Mouse (Mus musculus) embryonic facial prominence, embryonic 11.5 days (tissue): ENCODE data around the gene N4bp2. TPM values are rescaled to one million over a fixed set of nuclear protein-coding genes. Genes with fewer than 3 reads are reported as not detected.

ENCODE experiments used
- ATAC-seq: fragments of 200-750 bp; cut with Nextera tagmentation; replicated peaks from 2 replicates; pipeline ENCODE4 v1.8.0; 2017; ENCODE audit warnings: low read depth; ENCODE audit not compliant: insufficient number of reproducible peaks, low FRiP score, low TSS enrichment
- DNase-seq: peaks from one replicate; pipeline ENCODE4 v3.0.0-alpha.2; 2015; ENCODE audit warnings: low spot score
- H3K27ac ChIP-seq: fragments of 300-500 bp; sonication (generic); replicated peaks from 2 replicates; pipeline ENCODE4 v1.5.1; 2014; ENCODE audit warnings: mild to moderate bottlenecking, low read depth, low read length, control low read depth
- H3K27me3 ChIP-seq: fragments of 300-500 bp; sonication (generic); 2 replicates; pipeline ENCODE4 v1.6.1; 2014; ENCODE audit warnings: mild to moderate bottlenecking, low read length, moderate library complexity, mixed read lengths; ENCODE audit not compliant: control insufficient read depth, insufficient read depth
- H3K36me3 ChIP-seq: fragments of 300-500 bp; sonication (generic); replicated peaks from 2 replicates; pipeline ENCODE4 v1.6.1; 2014; ENCODE audit warnings: low read depth, mild to moderate bottlenecking, low read length, moderate library complexity, mixed read lengths; ENCODE audit not compliant: control insufficient read depth, insufficient read depth
- H3K4me1 ChIP-seq: fragments of 300-500 bp; sonication (generic); 2 replicates; pipeline ENCODE4 v1.6.1; 2014; ENCODE audit warnings: low read length, mixed read lengths; ENCODE audit not compliant: control insufficient read depth, insufficient read depth
- H3K4me2 ChIP-seq: fragments of 300-500 bp; sonication (generic); 2 replicates; pipeline ENCODE4 v1.6.1; 2014; ENCODE audit warnings: low read depth, mild to moderate bottlenecking, control low read depth, low read length, moderate library complexity
- H3K4me3 ChIP-seq: fragments of 300-500 bp; sonication (generic); 2 replicates; pipeline ENCODE4 v1.5.1; 2014; ENCODE audit warnings: low read depth, low read length, control low read depth
- H3K9ac ChIP-seq: fragments of 300-500 bp; sonication (generic); replicated peaks from 2 replicates; pipeline ENCODE4 v1.6.1; 2014; ENCODE audit warnings: mild to moderate bottlenecking, control low read depth, low read length
- H3K9me3 ChIP-seq: fragments of 300-500 bp; sonication (generic); replicated peaks from 2 replicates; pipeline ENCODE4 v1.6.1; 2016; ENCODE audit warnings: mild to moderate bottlenecking, low read length, inconsistent platforms, mixed read lengths; ENCODE audit not compliant: control insufficient read depth
- WGBS: fragments of 180-500 bp; shearing (Covaris S2); extraction: QIAGEN DNeasy Blood & Tissue Kit; methylation state at CpG from one replicate; pipeline ENCODE4 v1.1.7; 2014; 5-methylcytosine and 5-hydroxymethylcytosine counted together
- polyA plus RNA-seq: library from polyadenylated mRNA; unstranded; fragments of >200 nt; fragmentation: Nextera tagmentation; extraction: Ambion mirVana; gene quantifications from 2 replicates; pipeline ENCODE4 v1.2.1, GENCODE M21; 2014

N4bp2 gene
- polyA plus RNA-seq, 1 experiment from 2014 or later = 50.7 TPM

DNA sequence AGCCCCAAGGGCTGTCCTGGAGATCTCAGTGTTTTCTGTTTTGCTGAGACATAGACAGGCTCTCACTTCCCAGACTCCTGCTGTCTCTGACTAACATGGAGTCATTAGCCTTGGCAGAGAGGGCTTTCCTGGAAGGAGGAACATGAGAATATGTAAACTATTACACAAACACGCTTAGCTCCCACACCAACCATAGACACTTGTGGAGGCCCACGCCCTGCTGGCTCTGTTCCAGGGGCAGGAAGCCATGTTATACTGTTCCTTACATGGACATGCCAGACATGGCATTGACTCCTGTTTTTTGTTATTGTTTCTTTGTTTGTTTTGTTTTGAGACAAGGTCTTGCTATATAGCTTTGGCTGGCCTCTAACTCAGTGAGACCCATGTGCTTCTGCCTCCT is 27.7 kb upstream of the N4bp2 start:
- Histone ChIP-seq H3K9me3 (no peaks in the 10 kb centered on the region), H3K36me3 (no peaks in the 10 kb centered on the region), H3K4me3 (no peak overlapping the region), H3K4me1 (no peaks in the 10 kb centered on the region), H3K9ac (no peak overlapping the region), H3K27ac (no peak overlapping the region), H3K4me2 (no peak overlapping the region), H3K27me3 (no peaks in the 10 kb centered on the region)
- DNase-seq (no peak), ATAC-seq (no peak)
- WGBS = 91% methylated on average over 2 of the region's 2 CpGs

- H3K4me1 ChIP-seq = no peaks in the 10 kb centered on the region
These were observed 24.0 kb upstream of the N4bp2 start for GRCm38 (mm10) chr5:65739366-65739765.

DNA sequence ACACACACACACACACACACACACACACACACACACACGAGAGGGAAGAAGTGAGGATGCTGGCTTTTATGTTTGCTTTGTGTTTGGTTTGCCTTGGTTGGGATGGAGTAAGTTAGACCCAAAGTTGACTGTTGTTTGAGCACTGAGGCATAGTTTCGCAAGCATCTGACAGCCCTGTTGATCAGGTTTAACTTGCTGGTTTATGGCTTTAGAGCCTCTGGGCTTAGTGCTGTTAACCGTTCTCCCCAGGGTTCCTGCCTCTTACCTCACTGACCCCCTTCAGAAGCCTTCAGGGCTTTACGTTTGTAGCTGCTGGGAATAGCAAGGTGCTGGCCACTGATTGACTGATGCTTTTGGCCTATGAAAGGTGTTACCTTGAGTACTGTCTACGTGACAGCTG is 16.4 kb upstream of the N4bp2 start:
- ATAC-seq = no peak

More at GRCm38 (mm10) chr5:65739366-65739765, 24.0 kb upstream of the N4bp2 start:
- Histone ChIP-seq H3K4me3 (no peak overlapping the region), H3K27ac (no peak overlapping the region), H3K36me3 (no peaks in the 10 kb centered on the region), H3K27me3 (no peaks in the 10 kb centered on the region), H3K9me3 (no peaks in the 10 kb centered on the region), H3K9ac (no peak overlapping the region), H3K4me2 (no peak overlapping the region)
- DNase-seq (no peak), ATAC-seq (no peak)
- WGBS = 92% methylated on average over 3 of the region's 3 CpGs

DNA sequence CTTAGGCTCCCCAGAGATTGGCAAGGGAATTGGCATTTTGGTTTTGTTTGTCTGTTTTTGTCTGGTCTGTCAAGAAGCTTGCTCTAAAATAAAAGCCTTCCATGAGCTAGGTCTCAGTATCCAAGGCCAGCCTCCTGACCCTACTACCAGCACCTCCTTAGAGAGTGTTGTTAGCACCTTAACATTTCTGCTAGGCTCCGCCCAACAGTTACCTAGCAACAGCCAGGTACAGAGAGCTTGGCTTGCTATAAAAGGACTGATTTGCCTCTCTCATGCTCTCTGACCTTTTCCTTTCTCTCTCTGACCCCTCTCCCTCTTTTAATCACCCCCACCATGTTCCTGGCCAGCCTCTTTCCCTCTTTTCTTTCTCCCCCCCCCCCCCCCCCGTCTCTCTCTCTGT is 14.9 kb upstream of the N4bp2 start:
- 63% methylated on average over 2 of the region's 2 CpGs for WGBS
- Histone ChIP-seq H3K27ac (no peak overlapping the region), H3K36me3 (no peaks in the 10 kb centered on the region), H3K4me3 (no peak overlapping the region), H3K4me2 (no peak overlapping the region), H3K4me1 (no peaks in the 10 kb centered on the region), H3K9ac (no peak overlapping the region), H3K27me3 (no peaks in the 10 kb centered on the region), H3K9me3 (no peaks in the 10 kb centered on the region)
- ATAC-seq (no peak), DNase-seq (no peak)

More for the DNA sequence above, 16.4 kb upstream of the N4bp2 start:
- WGBS = 81% methylated on average over 5 of the region's 5 CpGs
- Histone ChIP-seq H3K36me3 (no peaks in the 10 kb centered on the region), H3K9me3 (no peaks in the 10 kb centered on the region), H3K27ac (no peak overlapping the region), H3K27me3 (no peaks in the 10 kb centered on the region), H3K9ac (no peak overlapping the region), H3K4me1 (no peaks in the 10 kb centered on the region), H3K4me3 (no peak overlapping the region), H3K4me2 (no peak overlapping the region)
- DNase-seq = no peak

GRCm38 (mm10) chr5:65748880-65749279 is 14.4 kb upstream of the N4bp2 start:
- H3K4me3 ChIP-seq = no peak overlapping the region
- H3K9ac ChIP-seq = no peak overlapping the region
- H3K4me1 ChIP-seq = no peaks in the 10 kb centered on the region
- ATAC-seq = no peak
- no peak overlapping the region for H3K27ac ChIP-seq
- DNase-seq = no peak
- no peaks in the 10 kb centered on the region for H3K9me3 ChIP-seq
- no peaks in the 10 kb centered on the region for H3K27me3 ChIP-seq
- H3K36me3 ChIP-seq = no peaks in the 10 kb centered on the region
- no peak overlapping the region for H3K4me2 ChIP-seq

- H3K4me1 ChIP-seq = no peaks in the 10 kb centered on the region
- 54% methylated on average over 4 of the region's 4 CpGs for WGBS
- H3K36me3 ChIP-seq = no peaks in the 10 kb centered on the region
- H3K9me3 ChIP-seq = no peaks in the 10 kb centered on the region
- H3K4me2 ChIP-seq = no peak overlapping the region
- H3K27ac ChIP-seq = no peak overlapping the region
- no peak for ATAC-seq
- no peaks in the 10 kb centered on the region for H3K27me3 ChIP-seq
- DNase-seq = no peak
- H3K4me3 ChIP-seq = no peak overlapping the region
- H3K9ac ChIP-seq = no peak overlapping the region
These were observed 11.3 kb upstream of the N4bp2 start for GRCm38 (mm10) chr5:65752021-65752420.

GRCm38 (mm10) chr5:65755859-65756258 is 7.5 kb upstream of the N4bp2 start:
- H3K4me2 ChIP-seq = no peak overlapping the region
- 86% methylated on average over 5 of the region's 5 CpGs for WGBS

GRCm38 (mm10) chr5:65757110-65757509 is 6.2 kb upstream of the N4bp2 start:
- Histone ChIP-seq H3K9ac (no peak overlapping the region), H3K27ac (no peak overlapping the region), H3K27me3 (no peaks in the 10 kb centered on the region), H3K9me3 (no peaks in the 10 kb centered on the region), H3K4me1 (no peaks in the 10 kb centered on the region), H3K4me2 (no peak overlapping the region), H3K4me3 (no peak overlapping the region), H3K36me3 (no peaks in the 10 kb centered on the region; the same call in 1 of the 2 replicates)
- DNase-seq (no peak), ATAC-seq (no peak)
- 83% methylated on average over 1 of the region's 1 CpGs for WGBS

More at GRCm38 (mm10) chr5:65755859-65756258, 7.5 kb upstream of the N4bp2 start:
- no peak overlapping the region for H3K27ac ChIP-seq
- no peaks in the 10 kb centered on the region for H3K4me1 ChIP-seq
- H3K9me3 ChIP-seq = no peaks in the 10 kb centered on the region
- H3K36me3 ChIP-seq = no peaks in the 10 kb centered on the region; the same call in 1 of the 2 replicates
- no peak for ATAC-seq
- no peak for DNase-seq
- no peak overlapping the region for H3K9ac ChIP-seq
- H3K4me3 ChIP-seq = no peak overlapping the region
- no peaks in the 10 kb centered on the region for H3K27me3 ChIP-seq
